Mouse (Mus musculus) embryonic facial prominence, embryonic 12.5 days (tissue): ENCODE results near the gene Tmem97. TPM values are rescaled to one million over a fixed set of nuclear protein-coding genes. Genes with fewer than 3 reads are reported as not detected.

Source experiments
- ATAC-seq: fragments of 200-750 bp; cut with Nextera tagmentation; 2 replicates; pipeline ENCODE4 v1.8.0; 2017; ENCODE audit not compliant: insufficient number of reproducible peaks, insufficient read depth, low FRiP score, low TSS enrichment
- H3K27ac ChIP-seq: fragments of 300-500 bp; sonication (generic); 2 replicates; pipeline ENCODE4 v1.5.1; 2016; ENCODE audit warnings: mild to moderate bottlenecking
- H3K27me3 ChIP-seq: fragments of 300-500 bp; sonication (generic); 2 replicates; pipeline ENCODE4 v1.6.1; 2016; ENCODE audit warnings: mild to moderate bottlenecking, moderate library complexity
- H3K36me3 ChIP-seq: fragments of 300-500 bp; sonication (generic); 2 replicates; pipeline ENCODE4 v1.6.1; 2016; ENCODE audit warnings: mild to moderate bottlenecking
- H3K4me1 ChIP-seq: fragments of 300-500 bp; sonication (generic); 2 replicates; pipeline ENCODE4 v1.6.1; 2016
- H3K4me2 ChIP-seq: fragments of 300-500 bp; sonication (generic); replicated peaks from 2 replicates; pipeline ENCODE4 v1.6.1; 2016; ENCODE audit warnings: mild to moderate bottlenecking, moderate library complexity
- H3K4me3 ChIP-seq: fragments of 300-500 bp; sonication (generic); 2 replicates; pipeline ENCODE4 v1.5.1; 2016; ENCODE audit warnings: mild to moderate bottlenecking
- H3K9ac ChIP-seq: fragments of 300-500 bp; sonication (generic); 2 replicates; pipeline ENCODE4 v1.6.1; 2016; ENCODE audit warnings: mild to moderate bottlenecking, moderate library complexity
- H3K9me3 ChIP-seq: fragments of 300-500 bp; sonication (generic); 2 replicates; pipeline ENCODE4 v1.6.1; 2016; ENCODE audit warnings: mild to moderate bottlenecking, moderate library complexity
- WGBS: fragments of 180-500 bp; shearing (Covaris S2); methylation state at CpG from one replicate; pipeline ENCODE4 v1.1.7; 2016; 5-methylcytosine and 5-hydroxymethylcytosine counted together
- polyA plus RNA-seq: library from polyadenylated mRNA; unstranded; fragments of >200 nt; fragmentation: Nextera tagmentation; extraction: Ambion mirVana; gene quantifications from 2 replicates; pipeline ENCODE4 v1.2.1, GENCODE M21; 2016

The Tmem97 gene
- polyA plus RNA-seq, 1 experiment from 2014 or later = 55.9 TPM

DNA sequence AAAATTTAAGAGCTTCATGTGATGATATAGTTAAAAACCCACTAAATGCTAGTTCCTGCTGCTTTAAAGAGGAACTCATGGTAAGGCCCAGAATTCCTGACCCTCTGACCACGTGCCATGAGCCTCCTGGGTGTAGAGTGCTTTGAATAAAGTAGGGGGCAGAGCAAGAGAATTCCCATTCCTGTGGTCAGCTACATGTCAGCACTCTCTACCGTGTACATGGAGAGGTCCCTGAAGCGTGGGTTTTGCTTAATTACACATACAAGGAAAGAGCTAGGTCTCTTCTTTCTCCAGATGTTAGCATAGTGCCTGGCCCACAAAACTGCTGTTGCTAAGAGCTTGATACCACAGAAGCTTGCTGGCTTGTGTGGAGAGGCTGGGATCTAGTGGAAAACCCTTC, 45.1 kb downstream of the Tmem97 start:
- 78% methylated on average over 3 of the region's 3 CpGs for WGBS
- no peak for ATAC-seq
- H3K27me3 ChIP-seq = peaks cover 13% of the 10 kb centered on the region; the same call in 1 of the 2 replicates
- H3K36me3 ChIP-seq = peaks cover 24% of the 10 kb centered on the region
- no peaks in the 10 kb centered on the region for H3K4me1 ChIP-seq
- no peak overlapping the region for H3K4me2 ChIP-seq
- no peak overlapping the region for H3K27ac ChIP-seq
- H3K4me3 ChIP-seq = no peak overlapping the region
- H3K9me3 ChIP-seq = no peaks in the 10 kb centered on the region
- no peak overlapping the region for H3K9ac ChIP-seq

GRCm38 (mm10) chr11:78502909-78503650, 47.5 kb downstream of the Tmem97 start, which contains the start of gene Sebox:
Gene Sebox, plus strand, starts transcription at chr11:78503447.
- peaks cover 3% of the 10 kb centered on the region; the same call in 1 of the 2 replicates for H3K4me1 ChIP-seq
- H3K27me3 ChIP-seq = peaks cover 31% of the 10 kb centered on the region
- no peak within 1 kb of the TSS for H3K4me2 ChIP-seq
- H3K9me3 ChIP-seq = no peaks in the 10 kb centered on the region
- WGBS = 73% methylated on average over 7 of the region's 7 CpGs
- no peak within 1 kb of the TSS for H3K9ac ChIP-seq
- peaks cover 18% of the 10 kb centered on the region for H3K36me3 ChIP-seq
- no peak for ATAC-seq
- H3K4me3 ChIP-seq = no peak within 1 kb of the TSS
- no peak within 1 kb of the TSS for H3K27ac ChIP-seq

DNA sequence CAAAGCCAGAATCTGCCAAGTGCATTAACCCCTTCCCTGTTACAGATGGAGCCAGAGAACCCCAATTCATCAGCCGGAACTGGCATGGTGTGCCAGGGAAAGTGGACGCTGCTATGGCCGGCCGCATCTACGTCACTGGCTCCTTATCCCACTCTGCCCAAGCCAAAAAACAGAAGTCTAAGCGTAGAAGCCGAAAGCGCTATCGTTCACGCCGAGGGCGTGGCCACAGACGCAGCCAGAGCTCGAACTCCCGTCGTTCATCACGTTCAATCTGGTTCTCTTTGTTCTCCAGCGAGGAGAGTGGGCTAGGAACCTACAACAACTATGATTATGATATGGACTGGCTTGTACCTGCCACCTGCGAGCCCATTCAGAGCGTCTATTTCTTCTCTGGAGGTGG, 49.0 kb downstream of the Tmem97 start:
- no peak for ATAC-seq
- Histone ChIP-seq H3K4me2 (no peak overlapping the region), H3K9ac (no peak overlapping the region), H3K4me1 (peaks cover 13% of the 10 kb centered on the region; the same call in 1 of the 2 replicates), H3K4me3 (no peak overlapping the region), H3K27me3 (peaks cover 36% of the 10 kb centered on the region), H3K36me3 (peaks cover 3% of the 10 kb centered on the region), H3K27ac (no peak overlapping the region), H3K9me3 (no peaks in the 10 kb centered on the region)
- WGBS = 81% methylated on average over 20 of the region's 20 CpGs

DNA sequence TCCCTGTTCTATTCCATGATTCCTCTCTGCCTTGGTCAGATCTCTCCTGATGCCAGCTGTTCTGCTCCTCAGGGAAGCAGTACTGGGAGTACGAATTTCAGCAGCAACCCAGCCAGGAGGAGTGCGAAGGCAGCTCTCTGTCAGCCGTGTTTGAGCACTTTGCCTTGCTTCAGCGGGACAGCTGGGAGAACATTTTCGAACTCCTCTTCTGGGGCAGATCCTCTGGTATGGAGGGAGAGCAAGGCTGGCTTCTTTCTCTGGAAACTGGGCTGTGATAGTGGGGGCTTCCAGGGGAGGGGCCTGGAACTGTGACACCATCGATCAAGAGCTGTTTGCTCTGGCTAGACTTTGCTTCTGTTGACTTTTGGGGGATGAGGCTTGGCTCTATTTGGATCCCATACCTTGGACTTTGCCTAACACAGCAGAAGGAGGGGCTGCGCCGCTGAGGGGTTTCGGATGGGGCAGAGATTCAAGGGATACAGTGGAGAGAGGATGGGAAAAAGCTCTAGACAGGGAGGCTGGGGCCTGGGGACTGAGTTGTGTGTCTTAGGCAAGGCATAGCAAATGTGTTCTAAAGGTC, 49.9 kb downstream of the Tmem97 start:
- no peak overlapping the region for H3K27ac ChIP-seq
- H3K27me3 ChIP-seq = peaks cover 44% of the 10 kb centered on the region
- no peak overlapping the region for H3K4me2 ChIP-seq
- WGBS = 77% methylated on average over 9 of the region's 9 CpGs
- H3K9ac ChIP-seq = no peak overlapping the region
- peaks cover 13% of the 10 kb centered on the region; the same call in 1 of the 2 replicates for H3K4me1 ChIP-seq
- H3K4me3 ChIP-seq = no peak overlapping the region
- H3K9me3 ChIP-seq = no peaks in the 10 kb centered on the region
- no peak for ATAC-seq
- H3K36me3 ChIP-seq = no peaks in the 10 kb centered on the region

- WGBS = 48% methylated on average over 16 of the region's 16 CpGs
- H3K27ac ChIP-seq = no peak overlapping the region
- H3K4me2 ChIP-seq = no peak overlapping the region
- peaks cover 52% of the 10 kb centered on the region for H3K27me3 ChIP-seq
- no peak overlapping the region for H3K4me3 ChIP-seq
- H3K9me3 ChIP-seq = no peaks in the 10 kb centered on the region
- H3K36me3 ChIP-seq = no peaks in the 10 kb centered on the region
- no peak overlapping the region for H3K9ac ChIP-seq
- no peak for ATAC-seq
- peaks cover 13% of the 10 kb centered on the region; the same call in 1 of the 2 replicates for H3K4me1 ChIP-seq
Measured at GRCm38 (mm10) chr11:78499543-78499942, 51.0 kb downstream of the Tmem97 start.

DNA sequence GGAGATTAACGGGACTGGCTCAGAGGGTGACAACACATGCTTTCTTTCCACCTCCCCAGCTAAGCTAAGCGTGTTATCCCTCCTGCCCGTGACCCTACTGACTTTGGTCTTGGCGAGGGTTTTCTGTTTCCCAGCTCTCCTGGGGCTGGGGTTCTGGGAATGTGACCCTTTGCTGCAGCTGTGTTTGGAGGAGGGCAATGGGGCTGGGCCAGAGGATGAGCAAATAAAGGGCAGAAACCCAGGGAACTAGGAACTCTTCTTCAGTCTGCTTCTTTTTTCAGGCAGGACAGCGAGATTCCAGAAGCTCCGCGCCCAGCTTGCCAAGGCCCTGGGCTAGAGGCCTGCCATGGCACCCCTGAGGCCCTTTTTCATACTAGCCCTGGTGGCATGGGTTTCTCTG, 51.6 kb downstream of the Tmem97 start, which contains the start of gene Vtn:
Gene Vtn (plus strand): TSS at position 88 of the 400 bp plus-strand sequence.
- Histone ChIP-seq H3K36me3 (no peaks in the 10 kb centered on the region), H3K4me3 (peak within 1 kb of the TSS; percentile 63), H3K4me2 (peak within 1 kb of the TSS; percentile 99), H3K9me3 (no peaks in the 10 kb centered on the region), H3K27me3 (peaks cover 55% of the 10 kb centered on the region), H3K4me1 (peaks cover 13% of the 10 kb centered on the region; the same call in 1 of the 2 replicates), H3K9ac (no peak within 1 kb of the TSS), H3K27ac (peak within 1 kb of the TSS; percentile 46; the same call in 1 of the 2 replicates)
- ATAC-seq = no peak
- WGBS = 49% methylated on average over 7 of the region's 7 CpGs

- Histone ChIP-seq H3K27me3 (peaks cover 59% of the 10 kb centered on the region), H3K36me3 (no peaks in the 10 kb centered on the region), H3K4me2 (peak within 1 kb of the TSS; percentile 99), H3K4me1 (peaks cover 13% of the 10 kb centered on the region; the same call in 1 of the 2 replicates), H3K4me3 (peak within 1 kb of the TSS; percentile 63), H3K27ac (peak within 1 kb of the TSS; percentile 54), H3K9ac (peak within 1 kb of the TSS; percentile 56), H3K9me3 (no peaks in the 10 kb centered on the region)
- peak; percentile 91 for ATAC-seq
- WGBS = 3% methylated on average over 36 of the region's 36 CpGs
Measured at GRCm38 (mm10) chr11:78497544-78498522, 52.7 kb downstream of the Tmem97 start, which contains the start of gene Sarm1. Gene Sarm1, minus strand, starts transcription at chr11:78497754.

DNA sequence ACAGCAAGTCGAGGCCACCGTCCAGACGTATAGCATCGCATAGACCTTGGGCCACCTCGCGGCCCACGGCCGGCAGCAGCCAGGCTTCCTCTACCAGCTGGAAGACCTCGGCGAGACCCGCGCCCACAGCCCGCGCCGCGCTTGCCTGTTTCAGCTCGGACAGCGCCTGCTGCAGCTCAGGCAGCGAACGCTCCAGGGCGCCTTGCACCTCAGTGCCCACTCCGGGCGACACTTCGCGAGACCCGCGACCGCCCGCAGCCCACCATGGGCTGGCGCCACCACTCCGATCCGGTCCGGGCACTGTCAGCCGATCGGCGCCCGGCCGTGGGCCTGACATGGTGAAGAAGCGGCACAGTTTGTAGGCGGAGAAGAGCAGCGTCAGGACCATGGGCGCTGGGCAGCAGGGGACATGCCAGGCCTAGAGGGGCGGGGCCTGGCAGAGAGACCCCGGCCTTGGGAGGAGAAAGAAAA, 53.5 kb downstream of the Tmem97 start:
- Histone ChIP-seq H3K27ac (peak overlapping the region; percentile 54; the same call in 1 of the 2 replicates), H3K4me2 (peak overlapping the region; percentile 99), H3K4me1 (peaks cover 13% of the 10 kb centered on the region; the same call in 1 of the 2 replicates), H3K9ac (peak overlapping the region; percentile 56), H3K27me3 (peaks cover 58% of the 10 kb centered on the region), H3K4me3 (peak overlapping the region; percentile 63), H3K9me3 (no peaks in the 10 kb centered on the region), H3K36me3 (no peaks in the 10 kb centered on the region)
- peak; percentile 43 for ATAC-seq
- WGBS = under 1% methylated on average over 44 of the region's 44 CpGs

DNA sequence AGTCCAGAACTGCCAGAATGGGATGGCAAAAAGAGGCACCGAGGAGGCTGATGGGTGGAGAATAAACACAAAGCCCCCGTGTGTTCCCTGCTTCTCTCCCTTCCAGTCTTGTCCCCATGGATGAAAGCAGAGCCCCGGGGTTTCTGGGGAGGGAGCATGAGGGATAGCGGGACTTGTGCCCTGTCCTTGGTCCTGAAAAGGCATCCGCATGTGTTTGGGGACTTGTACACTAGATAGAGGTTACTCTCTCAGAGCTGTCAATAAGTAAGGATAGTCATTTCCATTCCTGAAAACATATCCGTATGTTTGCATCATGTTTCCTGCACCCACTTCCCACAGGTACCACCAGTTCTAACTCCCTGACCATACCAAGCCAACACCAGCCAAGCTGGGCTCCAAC, 54.7 kb downstream of the Tmem97 start:
- no peak for ATAC-seq
- Histone ChIP-seq H3K27me3 (peaks cover 63% of the 10 kb centered on the region), H3K27ac (no peak overlapping the region), H3K4me1 (peaks cover 13% of the 10 kb centered on the region; the same call in 1 of the 2 replicates), H3K9me3 (no peaks in the 10 kb centered on the region), H3K36me3 (no peaks in the 10 kb centered on the region), H3K4me2 (0 out of 2 replicates have a peak overlapping the region, but pooled peaks have one; percentile 99), H3K4me3 (no peak overlapping the region), H3K9ac (no peak overlapping the region)
- WGBS = 3% methylated on average over 6 of the region's 6 CpGs
